Mouse (Mus musculus): ENCODE results near the gene Lmf2.

- TF ChIP-seq CTCF (conservative IDR thresholded peaks at IDR 0.05; ENCODE audit: low read length) (no peak), POU5F1 (IDR thresholded peaks at IDR 0.05; ENCODE audit: borderline replicate concordance, low read length) (no peak), NANOG (IDR thresholded peaks at IDR 0.05; ENCODE audit: borderline replicate concordance, low read length) (no peak)
Observed at GRCm38 (mm10) chr15:89374340-89374739, 18.9 kb upstream of the Lmf2 start.
